Mouse (Mus musculus): ENCODE measurements around the gene Spata13. TPM values are rescaled to one million over a fixed set of nuclear protein-coding genes. Genes with fewer than 3 reads are reported as not detected.

Gene Spata13
- polyA plus RNA-seq, 1 experiment from 2014 or later: 16.1 TPM

DNA sequence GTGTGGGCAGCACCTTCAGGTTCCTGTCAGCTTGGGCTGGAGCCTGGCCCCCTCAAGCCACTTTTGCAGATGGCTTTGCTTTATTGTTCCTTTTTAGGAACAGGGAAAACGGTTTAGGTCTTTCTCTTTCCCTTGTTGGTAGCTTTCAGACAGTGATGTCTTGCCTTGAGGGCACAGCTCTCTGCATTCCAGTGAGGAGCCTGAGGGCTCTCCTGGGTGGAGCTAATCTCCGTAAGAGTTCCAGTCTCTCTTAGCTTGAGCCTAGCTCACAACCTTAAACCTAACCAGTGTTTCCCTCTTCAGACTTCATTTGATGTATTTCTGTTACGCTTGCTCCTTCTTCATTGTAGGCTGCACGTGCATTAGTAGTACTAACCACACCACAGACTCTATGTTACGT, 81.9 kb downstream of the Spata13 start:
- 80% methylated on average over 5 of the region's 5 CpGs for WGBS
- Histone ChIP-seq H3K4me1 (ENCODE audit: control insufficient read depth, insufficient read depth, low read length) (no peaks in the 10 kb centered on the region), H3K9ac (ENCODE audit: low read length) (no peak overlapping the region), H3K36me3 (ENCODE audit: control insufficient read depth, insufficient read depth, low read length) (no peaks in the 10 kb centered on the region), H3K27ac (replicated peaks; ENCODE audit: low read depth, low read length) (no peak overlapping the region), H3K4me2 (ENCODE audit: low read depth, severe bottlenecking) (no peak overlapping the region), H3K9me3 (ENCODE audit: control insufficient read depth, low read length) (no peaks in the 10 kb centered on the region), H3K27me3 (ENCODE audit: control insufficient read depth, insufficient read depth, low read length) (no peaks in the 10 kb centered on the region), H3K4me3 (ENCODE audit: low read depth, low read length) (no peak overlapping the region)
- no peak for ATAC-seq (ENCODE audit: insufficient number of reproducible peaks, low FRiP score, low TSS enrichment, low read depth)
- no peak for DNase-seq (ENCODE audit: low spot score)

DNA sequence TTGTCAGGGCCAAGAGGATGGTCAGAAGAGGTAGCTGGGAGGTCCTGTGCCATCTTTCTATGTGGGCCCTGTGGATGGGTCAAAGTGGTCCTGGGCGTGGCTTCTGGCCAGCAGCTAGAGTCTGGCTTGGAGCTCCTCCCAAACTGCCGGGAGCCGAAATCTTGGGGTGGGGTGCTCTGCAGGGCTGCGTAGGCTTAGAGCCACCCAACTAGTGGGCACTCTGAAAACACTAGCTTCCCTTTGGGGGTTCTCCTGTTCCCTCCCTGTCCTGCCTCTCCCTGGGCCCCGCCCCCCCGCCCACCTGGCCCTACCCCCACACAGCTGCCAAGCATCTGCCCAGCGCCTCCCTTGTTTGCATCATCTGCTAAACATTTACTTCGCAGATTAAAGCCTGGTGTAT, 87.5 kb downstream of the Spata13 start:
- WGBS: 26% methylated on average over 8 of the region's 8 CpGs
- no peaks in the 10 kb centered on the region for H3K36me3 ChIP-seq (ENCODE audit: control insufficient read depth, insufficient read depth, low read length)
- DNase-seq (ENCODE audit: low spot score) (no peak), ATAC-seq (ENCODE audit: insufficient number of reproducible peaks, low FRiP score, low TSS enrichment, low read depth) (no peak)
- H3K4me1 ChIP-seq (ENCODE audit: control insufficient read depth, insufficient read depth, low read length): 0 out of 2 replicates have a peak, but pooled peaks cover 3% of the 10 kb centered on the region
- no peak overlapping the region for H3K9ac ChIP-seq (ENCODE audit: low read length)
- H3K4me3 ChIP-seq (ENCODE audit: low read depth, low read length): no peak overlapping the region
- H3K9me3 ChIP-seq (ENCODE audit: control insufficient read depth, low read length): no peaks in the 10 kb centered on the region
- H3K27ac ChIP-seq (replicated peaks; ENCODE audit: low read depth, low read length): no peak overlapping the region
- H3K27me3 ChIP-seq (ENCODE audit: control insufficient read depth, insufficient read depth, low read length): no peaks in the 10 kb centered on the region
- no peak overlapping the region for H3K4me2 ChIP-seq (ENCODE audit: low read depth, severe bottlenecking)

DNA sequence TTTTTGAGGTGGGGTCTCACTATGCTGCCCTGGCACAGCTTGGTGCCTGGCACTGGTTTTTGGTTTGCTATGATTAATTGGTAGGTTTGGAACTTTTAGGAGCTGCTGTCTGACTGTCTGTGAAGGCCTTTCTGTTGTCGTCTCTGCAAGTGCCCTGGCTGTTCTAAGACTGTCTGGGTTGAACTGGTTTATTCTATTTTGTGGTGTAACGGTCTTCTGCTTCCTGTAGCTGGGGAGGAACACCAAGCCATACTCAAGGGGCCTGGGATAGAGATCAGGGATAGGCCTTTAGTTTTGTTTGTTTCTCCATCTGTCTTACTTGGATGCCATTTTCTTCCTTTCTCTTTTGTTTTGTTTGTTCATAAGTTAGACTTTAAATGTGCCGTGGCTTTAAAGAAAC, 88.1 kb downstream of the Spata13 start:
- no peaks in the 10 kb centered on the region for H3K36me3 ChIP-seq (ENCODE audit: control insufficient read depth, insufficient read depth, low read length)
- WGBS: 65% methylated on average over 3 of the region's 3 CpGs
- H3K4me2 ChIP-seq (ENCODE audit: low read depth, severe bottlenecking): no peak overlapping the region
- no peak for ATAC-seq (ENCODE audit: insufficient number of reproducible peaks, low FRiP score, low TSS enrichment, low read depth)
- 0 out of 2 replicates have a peak, but pooled peaks cover 3% of the 10 kb centered on the region for H3K4me1 ChIP-seq (ENCODE audit: control insufficient read depth, insufficient read depth, low read length)
- H3K27me3 ChIP-seq (ENCODE audit: control insufficient read depth, insufficient read depth, low read length): no peaks in the 10 kb centered on the region
- no peak overlapping the region for H3K9ac ChIP-seq (ENCODE audit: low read length)
- DNase-seq (ENCODE audit: low spot score): no peak
- no peak overlapping the region for H3K27ac ChIP-seq (replicated peaks; ENCODE audit: low read depth, low read length)
- no peak overlapping the region for H3K4me3 ChIP-seq (ENCODE audit: low read depth, low read length)
- no peaks in the 10 kb centered on the region for H3K9me3 ChIP-seq (ENCODE audit: control insufficient read depth, low read length)

DNA sequence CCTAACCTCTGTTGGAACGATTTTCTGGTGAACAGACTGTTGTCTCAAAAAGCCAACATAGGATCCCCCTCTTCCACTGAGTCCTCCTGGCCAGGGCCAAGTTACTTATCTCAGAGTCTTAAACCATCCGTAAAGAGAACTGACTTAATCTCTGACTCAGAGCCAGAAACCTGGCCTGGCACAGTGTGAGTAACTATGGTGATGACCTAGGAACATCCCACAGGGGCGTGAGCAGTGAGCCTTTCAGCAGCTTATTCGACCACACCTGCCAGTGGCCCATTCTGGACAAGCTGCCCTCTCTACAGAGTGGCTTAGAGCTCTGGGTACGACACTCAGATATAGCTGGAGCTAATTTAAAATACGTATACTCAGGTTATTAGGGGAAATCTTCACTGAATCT, 92.3 kb downstream of the Spata13 start:
- Histone ChIP-seq H3K36me3 (ENCODE audit: control insufficient read depth, insufficient read depth, low read length) (no peaks in the 10 kb centered on the region), H3K9me3 (ENCODE audit: control insufficient read depth, low read length) (no peaks in the 10 kb centered on the region), H3K4me1 (ENCODE audit: control insufficient read depth, insufficient read depth, low read length) (0 out of 2 replicates have a peak, but pooled peaks cover 3% of the 10 kb centered on the region), H3K27me3 (ENCODE audit: control insufficient read depth, insufficient read depth, low read length) (no peaks in the 10 kb centered on the region), H3K9ac (ENCODE audit: low read length) (no peak overlapping the region), H3K27ac (replicated peaks; ENCODE audit: low read depth, low read length) (no peak overlapping the region), H3K4me2 (ENCODE audit: low read depth, severe bottlenecking) (no peak overlapping the region), H3K4me3 (ENCODE audit: low read depth, low read length) (no peak overlapping the region)
- DNase-seq (ENCODE audit: low spot score): no peak
- 64% methylated on average over 6 of the region's 6 CpGs for WGBS
- ATAC-seq (ENCODE audit: insufficient number of reproducible peaks, low FRiP score, low TSS enrichment, low read depth): no peak

DNA sequence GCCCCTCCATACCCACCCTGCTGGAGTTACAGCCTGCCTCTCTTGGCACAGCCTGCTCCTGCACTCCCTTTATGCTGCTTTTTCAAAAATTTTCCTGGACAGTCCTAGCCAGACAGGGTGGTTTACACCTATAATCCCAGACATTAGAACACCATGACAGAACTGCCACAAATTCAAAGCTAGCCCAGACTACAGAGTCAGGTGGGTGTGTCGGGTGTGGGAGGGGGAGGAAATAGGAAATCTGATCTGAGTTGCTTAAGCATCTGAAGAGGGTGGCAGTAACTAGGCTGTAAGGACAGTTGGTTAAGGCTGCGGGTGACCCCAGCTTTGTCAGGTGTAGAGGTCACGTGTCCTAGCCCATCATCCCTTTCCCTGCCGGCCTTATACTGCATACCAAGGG, 93.3 kb downstream of the Spata13 start:
- H3K4me3 ChIP-seq (ENCODE audit: low read depth, low read length): no peak overlapping the region
- H3K4me2 ChIP-seq (ENCODE audit: low read depth, severe bottlenecking): no peak overlapping the region
- H3K9me3 ChIP-seq (ENCODE audit: control insufficient read depth, low read length): no peaks in the 10 kb centered on the region
- no peak for ATAC-seq (ENCODE audit: insufficient number of reproducible peaks, low FRiP score, low TSS enrichment, low read depth)
- no peak for DNase-seq (ENCODE audit: low spot score)
- 44% methylated on average over 4 of the region's 4 CpGs for WGBS
- no peak overlapping the region for H3K9ac ChIP-seq (ENCODE audit: low read length)
- no peak overlapping the region for H3K27ac ChIP-seq (replicated peaks; ENCODE audit: low read depth, low read length)
- no peaks in the 10 kb centered on the region for H3K27me3 ChIP-seq (ENCODE audit: control insufficient read depth, insufficient read depth, low read length)
- H3K36me3 ChIP-seq (ENCODE audit: control insufficient read depth, insufficient read depth, low read length): no peaks in the 10 kb centered on the region
- no peaks in the 10 kb centered on the region for H3K4me1 ChIP-seq (ENCODE audit: control insufficient read depth, insufficient read depth, low read length)

DNA sequence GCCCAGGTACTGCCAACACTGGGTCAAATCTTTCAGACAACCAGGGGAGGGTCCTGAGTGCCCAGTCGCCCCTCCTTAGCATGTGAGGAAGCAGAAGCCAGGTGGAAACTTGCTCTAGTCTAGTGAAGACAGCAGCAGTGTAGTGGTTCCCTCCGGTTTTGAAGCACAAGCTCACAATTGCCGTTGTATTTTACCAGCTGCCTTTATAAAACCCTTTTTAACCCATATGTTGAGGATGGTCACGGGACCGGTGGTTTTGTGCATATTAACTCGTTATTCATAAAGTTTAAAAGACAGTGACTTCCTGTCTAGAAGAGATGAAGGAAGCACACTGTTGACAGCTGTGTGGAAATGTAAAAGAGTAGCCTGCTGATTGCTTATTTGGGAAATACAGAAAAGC, 98.3 kb downstream of the Spata13 start:
- 58% methylated on average over 6 of the region's 6 CpGs for WGBS
- peaks cover 15% of the 10 kb centered on the region for H3K4me1 ChIP-seq (ENCODE audit: control insufficient read depth, insufficient read depth, low read length)

DNA sequence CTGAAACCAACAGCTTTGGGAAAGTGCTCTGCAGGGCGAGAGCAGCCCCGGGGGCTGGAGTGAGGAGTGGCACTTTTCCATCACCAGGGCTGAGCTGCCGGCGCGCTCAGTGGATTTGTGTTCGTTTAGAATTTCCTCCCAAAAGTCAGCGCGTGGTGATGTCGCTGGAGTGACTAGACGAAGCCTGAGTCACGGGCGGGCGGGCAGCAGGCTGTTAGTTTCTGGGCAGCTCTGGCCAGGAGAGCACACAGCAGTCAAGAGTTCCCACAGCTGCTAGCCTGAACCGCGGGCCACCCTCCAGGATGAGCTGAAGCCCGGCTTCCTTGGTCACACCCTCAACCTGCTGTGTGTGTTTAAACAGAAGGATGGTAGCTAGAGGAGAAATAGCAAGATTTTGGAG, 99.0 kb downstream of the Spata13 start:
- H3K36me3 ChIP-seq (ENCODE audit: control insufficient read depth, insufficient read depth, low read length): no peaks in the 10 kb centered on the region
- H3K27ac ChIP-seq (replicated peaks; ENCODE audit: low read depth, low read length): no peak overlapping the region
- DNase-seq (ENCODE audit: low spot score) (peak; percentile 53), ATAC-seq (ENCODE audit: insufficient number of reproducible peaks, low FRiP score, low TSS enrichment, low read depth) (no peak)
- no peaks in the 10 kb centered on the region for H3K27me3 ChIP-seq (ENCODE audit: control insufficient read depth, insufficient read depth, low read length)
- H3K9ac ChIP-seq (ENCODE audit: low read length): peak overlapping the region; percentile 35; the same call in 1 of the 2 replicates
- peak overlapping the region; percentile 24; the same call in 1 of the 2 replicates for H3K4me2 ChIP-seq (ENCODE audit: low read depth, severe bottlenecking)
- H3K4me3 ChIP-seq (ENCODE audit: low read depth, low read length): no peak overlapping the region
- WGBS: 7% methylated on average over 16 of the region's 16 CpGs
- no peaks in the 10 kb centered on the region for H3K9me3 ChIP-seq (ENCODE audit: control insufficient read depth, low read length)
- peaks cover 18% of the 10 kb centered on the region for H3K4me1 ChIP-seq (ENCODE audit: control insufficient read depth, insufficient read depth, low read length)

More for the DNA sequence above, 98.3 kb downstream of the Spata13 start:
- Histone ChIP-seq H3K9ac (ENCODE audit: low read length) (no peak overlapping the region), H3K4me2 (ENCODE audit: low read depth, severe bottlenecking) (no peak overlapping the region), H3K27me3 (ENCODE audit: control insufficient read depth, insufficient read depth, low read length) (no peaks in the 10 kb centered on the region), H3K4me3 (ENCODE audit: low read depth, low read length) (no peak overlapping the region), H3K36me3 (ENCODE audit: control insufficient read depth, insufficient read depth, low read length) (no peaks in the 10 kb centered on the region), H3K9me3 (ENCODE audit: control insufficient read depth, low read length) (no peaks in the 10 kb centered on the region), H3K27ac (replicated peaks; ENCODE audit: low read depth, low read length) (no peak overlapping the region)
- ATAC-seq (ENCODE audit: insufficient number of reproducible peaks, low FRiP score, low TSS enrichment, low read depth): no peak
- DNase-seq (ENCODE audit: low spot score): no peak

DNA sequence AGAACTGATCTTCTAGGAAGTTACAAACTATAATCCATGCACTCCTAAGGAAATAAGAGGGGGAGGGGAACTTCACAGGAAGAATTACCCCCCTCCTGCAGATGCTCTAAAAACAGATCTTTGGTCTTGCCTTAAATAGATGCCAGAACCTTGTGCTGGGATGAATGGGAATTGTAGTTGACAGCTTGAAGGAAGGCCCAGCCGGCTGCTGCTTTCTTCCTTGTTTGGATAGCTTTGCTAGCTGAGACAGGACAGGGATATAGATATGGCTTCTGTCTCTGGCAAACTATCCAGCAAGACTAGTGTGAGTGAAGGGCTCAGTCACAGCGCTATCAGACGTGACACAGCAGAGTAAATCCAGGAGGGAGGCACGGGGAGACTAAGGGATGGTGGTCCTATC, 99.9 kb downstream of the Spata13 start:
- Histone ChIP-seq H3K9ac (ENCODE audit: low read length) (no peak overlapping the region), H3K36me3 (ENCODE audit: control insufficient read depth, insufficient read depth, low read length) (no peaks in the 10 kb centered on the region), H3K27ac (replicated peaks; ENCODE audit: low read depth, low read length) (no peak overlapping the region), H3K4me2 (ENCODE audit: low read depth, severe bottlenecking) (no peak overlapping the region), H3K4me1 (ENCODE audit: control insufficient read depth, insufficient read depth, low read length) (peaks cover 23% of the 10 kb centered on the region), H3K4me3 (ENCODE audit: low read depth, low read length) (no peak overlapping the region), H3K27me3 (ENCODE audit: control insufficient read depth, insufficient read depth, low read length) (no peaks in the 10 kb centered on the region), H3K9me3 (ENCODE audit: control insufficient read depth, low read length) (no peaks in the 10 kb centered on the region)
- ATAC-seq (ENCODE audit: insufficient number of reproducible peaks, low FRiP score, low TSS enrichment, low read depth): no peak
- no peak for DNase-seq (ENCODE audit: low spot score)
- WGBS: 59% methylated on average over 4 of the region's 4 CpGs

DNA sequence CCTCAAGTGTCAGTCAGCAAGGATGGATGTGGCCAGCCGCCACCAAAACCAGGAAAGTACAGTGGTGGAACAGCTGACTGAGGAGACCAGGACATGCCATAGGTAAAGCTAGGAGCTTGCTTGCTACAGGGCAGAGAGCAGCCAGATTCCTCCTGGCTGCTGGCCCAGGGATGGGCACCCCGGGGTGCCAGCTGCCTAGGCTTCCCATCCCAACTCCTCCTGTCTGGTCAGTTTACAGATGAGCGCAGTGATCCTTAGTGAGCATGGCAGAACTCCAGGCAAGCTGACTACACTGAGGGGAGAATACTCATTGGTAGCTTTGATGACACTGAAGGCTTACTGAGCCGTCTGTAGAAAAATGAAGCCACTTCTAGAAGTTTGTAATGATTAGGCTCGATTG, 101.4 kb downstream of the Spata13 start:
- H3K4me2 ChIP-seq (ENCODE audit: low read depth, severe bottlenecking): no peak overlapping the region
- no peaks in the 10 kb centered on the region for H3K36me3 ChIP-seq (ENCODE audit: control insufficient read depth, insufficient read depth, low read length)
- no peak overlapping the region for H3K9ac ChIP-seq (ENCODE audit: low read length)
- H3K4me3 ChIP-seq (ENCODE audit: low read depth, low read length): no peak overlapping the region
- peaks cover 29% of the 10 kb centered on the region for H3K4me1 ChIP-seq (ENCODE audit: control insufficient read depth, insufficient read depth, low read length)
- DNase-seq (ENCODE audit: low spot score): no peak
- H3K27me3 ChIP-seq (ENCODE audit: control insufficient read depth, insufficient read depth, low read length): no peaks in the 10 kb centered on the region
- H3K27ac ChIP-seq (replicated peaks; ENCODE audit: low read depth, low read length): no peak overlapping the region
- no peak for ATAC-seq (ENCODE audit: insufficient number of reproducible peaks, low FRiP score, low TSS enrichment, low read depth)
- H3K9me3 ChIP-seq (ENCODE audit: control insufficient read depth, low read length): no peaks in the 10 kb centered on the region
- 69% methylated on average over 5 of the region's 5 CpGs for WGBS

Measured in limb, embryonic 11.5 days (tissue).